Mouse (Mus musculus): ENCODE results near the gene Klrg2.

DNA sequence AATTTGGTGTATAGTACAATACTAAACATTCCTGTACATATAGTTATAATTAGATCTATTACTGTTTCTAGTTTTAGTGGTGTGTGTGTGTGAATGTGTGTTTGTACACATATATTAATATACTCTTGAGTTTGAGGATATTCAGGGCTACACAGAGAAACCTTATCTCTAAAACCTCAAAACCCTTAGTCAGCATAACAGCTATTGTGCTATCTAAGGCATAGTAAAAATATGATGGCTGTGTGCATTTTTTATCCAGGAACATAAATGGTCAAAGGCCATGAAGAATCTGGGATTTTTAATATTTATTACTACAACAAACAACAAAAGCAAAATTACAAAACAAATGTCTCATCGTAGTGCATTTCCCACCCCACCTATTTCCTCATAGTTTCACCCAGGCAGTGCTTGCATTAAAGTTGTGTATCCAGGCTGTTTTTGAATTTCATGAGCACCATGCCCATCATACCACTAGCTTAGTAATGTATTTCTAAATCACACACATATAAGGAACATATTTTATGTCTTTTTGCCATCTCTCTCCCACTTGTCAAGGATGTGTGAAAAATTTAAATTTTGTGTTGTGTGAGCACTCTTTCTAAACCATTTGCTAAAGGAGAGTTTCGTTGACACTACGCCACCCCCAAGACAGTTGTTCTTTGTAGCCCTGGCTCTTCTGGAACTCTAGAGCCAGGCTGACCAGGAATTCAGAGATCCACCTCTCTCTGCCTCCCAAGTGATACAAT, 56.8 kb downstream of the Klrg2 start:
- TF ChIP-seq CTCF (IDR thresholded peaks at IDR 0.05; ENCODE audit: low read depth) (no peak), EP300 (IDR thresholded peaks at IDR 0.05; ENCODE audit: low read depth) (no peak)

Data from liver, embryonic 14.5 days (tissue).